Mouse (Mus musculus) common myeloid progenitor, adult 5-6 weeks (primary cell): ENCODE measurements at regions not wholly inside any gene's neighbourhood (a gene's known extent, or its start where the extent isn't known, plus 50 kb on each side); places are given as distances from the start of the nearest gene placed in this dataset.

Experiments
- ATAC-seq: replicated peaks from 2 replicates; pipeline ENCODE4 v1.8.0; 2016; ENCODE audit warnings: low read depth, mild to moderate bottlenecking, moderate TSS enrichment, inconsistent platforms; ENCODE audit not compliant: poor library complexity, severe bottlenecking

GRCm38 (mm10) chr4:45592766-45593165 is 60.5 kb upstream of the Shb start:
- no peak for ATAC-seq

GRCm38 (mm10) chr4:45591405-45592315 is 59.4 kb upstream of the Shb start:
- ATAC-seq: no peak

GRCm38 (mm10) chr4:45590836-45591235 is 58.6 kb upstream of the Shb start:
- no peak for ATAC-seq

- ATAC-seq: no peak
Observed at GRCm38 (mm10) chr4:45588322-45588721, 56.1 kb upstream of the Shb start.

DNA sequence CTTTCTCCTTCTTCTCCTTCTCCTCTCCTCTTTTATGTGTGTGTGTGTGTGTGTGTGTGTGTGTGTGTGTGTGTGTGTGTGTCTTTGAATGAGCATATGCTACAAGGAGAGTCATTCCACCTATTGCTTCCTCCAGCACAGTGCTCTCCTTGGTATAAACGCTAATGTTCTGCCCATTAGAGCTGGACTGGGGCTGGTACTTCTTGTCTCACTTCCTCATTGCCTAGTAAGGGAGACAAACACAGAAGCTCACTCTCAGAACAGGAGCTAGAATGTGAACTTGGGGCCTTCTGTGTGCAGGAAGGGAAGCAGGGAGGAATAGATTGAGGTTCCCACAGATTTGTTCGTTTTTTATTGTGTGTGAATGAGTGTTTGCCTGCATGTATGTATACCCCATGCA is 54.9 kb upstream of the Shb start:
- peak; percentile 51; the same call in 1 of the 2 replicates for ATAC-seq

GRCm38 (mm10) chr4:45586310-45586709 is 54.0 kb upstream of the Shb start:
- no peak for ATAC-seq

DNA sequence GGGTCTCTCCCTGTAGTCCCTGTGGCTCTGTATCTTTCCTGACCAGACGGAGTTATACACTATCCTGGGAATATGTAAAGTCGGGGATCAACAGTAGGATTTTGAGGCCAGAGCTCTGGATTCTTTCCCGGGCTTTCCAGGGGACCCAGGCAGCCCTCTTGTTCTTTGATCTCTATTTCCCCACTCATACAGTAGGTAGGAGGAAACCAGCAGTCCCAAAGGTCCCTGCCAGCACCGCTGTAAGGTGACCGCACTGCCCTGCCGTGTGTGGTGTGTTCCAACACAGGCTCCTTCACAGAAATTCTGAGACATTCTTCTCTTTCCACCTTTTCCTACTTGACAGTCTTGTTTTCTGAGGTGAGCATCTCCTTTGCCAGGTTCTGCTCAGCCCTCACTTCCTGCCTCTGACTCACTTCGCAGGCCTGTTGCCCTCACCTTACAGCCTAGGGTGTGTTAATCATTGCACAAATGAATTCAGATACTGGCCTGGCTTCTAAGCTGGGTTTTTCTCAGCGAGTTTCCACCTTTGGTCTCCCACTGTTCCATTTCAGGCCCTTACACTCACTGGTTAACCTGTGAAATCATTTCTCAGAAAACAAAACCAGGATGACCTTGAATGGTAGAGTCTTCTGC is 53.0 kb upstream of the Shb start:
- ATAC-seq: no peak

- no peak for ATAC-seq
Observed at GRCm38 (mm10) chr4:45583966-45584365, 51.7 kb upstream of the Shb start.

DNA sequence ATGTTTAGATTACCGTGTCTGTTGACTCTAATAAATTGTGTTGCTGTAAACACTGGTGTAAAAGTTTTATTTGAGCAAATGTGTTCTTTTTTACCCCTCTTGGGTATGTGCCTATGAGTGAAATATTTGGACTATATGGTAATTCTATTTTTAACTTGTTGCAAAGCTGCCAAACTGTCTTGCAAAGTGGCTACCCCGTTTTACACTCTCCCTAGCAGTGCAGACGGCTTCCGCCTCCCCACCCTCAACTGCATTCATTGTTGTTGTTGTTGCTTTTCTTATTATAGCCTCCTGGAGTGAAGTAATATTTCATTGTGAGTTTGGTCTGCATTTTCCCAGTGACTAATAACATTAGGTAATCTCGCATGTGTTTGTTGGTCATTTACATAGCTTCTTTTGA is 50.2 kb upstream of the Shb start:
- ATAC-seq: no peak
